Comparison of ENCODE assay signal across 13 mouse cellular contexts in genomic region chr11:110656524-110657156, GRCm38 (mm10).
"Had no signal": no experiment of that assay in that cellular context is flagged by ENCODE, and none has a peak within 500 bp of the region (broad histone marks: within the 10 kb centered on the region; RNA-seq: fewer than 3 reads in every experiment).

No protein-coding gene starts in this region.

- H3K9me3 ChIP-seq: liver, embryonic 15.5 days; neural tube, embryonic 15.5 days; stomach, embryonic 15.5 days had no signal

- H3K4me1 ChIP-seq: liver, embryonic 15.5 days; neural tube, embryonic 15.5 days; stomach, embryonic 15.5 days had no signal

- DNase-seq: kidney, adult 18-20 months; kidney, postnatal 10 days; left cerebral cortex, postnatal 4 days; lung, adult 2 months; lung, postnatal 36 days; right cerebral cortex, postnatal 14 days; thymus, adult 2 months; thymus, postnatal 25 days had no signal

- ATAC-seq: lung, postnatal 0 days had no signal

- H3K9ac ChIP-seq: liver, embryonic 15.5 days; neural tube, embryonic 15.5 days; stomach, embryonic 15.5 days had no signal

- H3K27me3 ChIP-seq: liver, embryonic 15.5 days; neural tube, embryonic 15.5 days; stomach, embryonic 15.5 days had no signal

- H3K4me2 ChIP-seq: liver, embryonic 11.5 days; liver, embryonic 15.5 days; neural tube, embryonic 15.5 days; stomach, embryonic 15.5 days had no signal

- H3K27ac ChIP-seq: liver, embryonic 15.5 days; neural tube, embryonic 15.5 days; stomach, embryonic 15.5 days had no signal

- H3K36me3 ChIP-seq: liver, embryonic 15.5 days; neural tube, embryonic 15.5 days; stomach, embryonic 15.5 days had no signal

- H3K4me3 ChIP-seq: liver, embryonic 15.5 days; neural tube, embryonic 15.5 days; stomach, embryonic 15.5 days had no signal
